Mouse (Mus musculus): Measurements from ENCODE around the gene S100a13. TPM values are rescaled to one million over a fixed set of nuclear protein-coding genes. Genes with fewer than 3 reads are reported as not detected.

S100a13 gene
- polyA plus RNA-seq, 1 experiment from 2014 or later = 21.4 TPM

DNA sequence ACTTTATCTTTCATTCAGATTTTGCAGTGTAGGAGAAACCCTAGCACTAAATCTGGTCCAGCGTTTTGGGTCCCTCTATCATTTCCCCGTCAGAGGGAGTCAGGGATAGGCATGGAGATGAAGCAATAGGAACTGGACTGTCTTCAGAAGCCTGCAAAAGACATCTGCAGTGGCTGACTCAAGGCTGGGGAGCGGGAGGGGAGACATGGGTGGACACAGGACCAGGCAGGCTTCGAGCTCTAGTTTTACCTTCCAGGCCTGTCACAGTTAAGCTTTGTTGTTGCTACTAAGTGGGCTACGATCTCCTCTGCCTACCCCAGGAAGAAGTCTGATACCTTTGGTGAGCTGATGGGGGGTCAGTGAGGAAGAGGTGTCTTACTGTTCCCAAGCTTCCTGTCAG is 2.0 kb upstream of the S100a13 start:
- no peak for DNase-seq (ENCODE audit: low spot score)
- Histone ChIP-seq H3K4me2 (no peak overlapping the region), H3K4me1 (replicated peaks; ENCODE audit: control insufficient read depth, insufficient read depth, low read length) (peaks cover 22% of the 10 kb centered on the region), H3K9me3 (ENCODE audit: control insufficient read depth, low read length) (no peaks in the 10 kb centered on the region), H3K9ac (ENCODE audit: low read depth, low read length) (no peak overlapping the region), H3K4me3 (ENCODE audit: low read depth, low read length) (no peak overlapping the region), H3K36me3 (ENCODE audit: control insufficient read depth, insufficient read depth, low read length) (no peaks in the 10 kb centered on the region; the same call in 1 of the 2 replicates), H3K27me3 (replicated peaks; ENCODE audit: control insufficient read depth, insufficient read depth, low read length) (no peaks in the 10 kb centered on the region), H3K27ac (ENCODE audit: low read depth, low read length) (no peak overlapping the region)
- WGBS = 80% methylated on average over 5 of the region's 5 CpGs
- ATAC-seq (replicated peaks; ENCODE audit: low FRiP score) = no peak

DNA sequence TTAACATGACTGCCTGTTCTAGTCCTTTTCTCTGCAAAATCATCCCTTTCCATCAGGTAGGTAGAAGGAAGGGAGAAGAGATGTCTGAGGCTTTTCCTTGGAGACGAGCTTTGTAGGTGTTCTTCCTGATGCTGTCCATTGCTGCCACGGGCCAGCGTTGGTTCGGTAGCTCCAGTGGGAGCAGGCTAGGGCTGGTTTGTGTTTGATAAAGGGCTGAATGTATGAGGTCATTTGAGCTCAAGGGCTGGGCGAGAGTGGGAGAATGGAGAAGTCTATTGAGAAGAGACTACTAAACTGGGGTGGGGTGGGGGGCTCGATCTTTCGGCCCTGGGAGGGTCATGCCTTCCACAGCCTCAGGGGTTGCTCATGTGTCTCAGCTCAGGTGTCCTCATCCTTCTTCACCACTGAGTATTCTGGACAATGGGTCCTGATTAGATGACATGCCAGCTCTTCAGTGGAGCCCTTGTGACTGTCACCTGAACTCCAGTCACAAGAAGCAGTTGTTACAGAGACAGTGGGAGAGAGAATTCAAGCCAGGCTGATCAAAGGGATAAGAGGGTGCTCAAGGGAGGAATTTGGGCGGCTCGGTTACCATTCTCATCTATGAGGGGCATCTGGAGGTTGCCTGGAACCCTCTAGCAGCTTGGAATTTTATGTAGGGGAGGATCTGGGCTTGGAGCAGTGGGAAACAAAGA is 1.1 kb upstream of the S100a13 start:
- Histone ChIP-seq H3K4me1 (replicated peaks; ENCODE audit: control insufficient read depth, insufficient read depth, low read length) (peaks cover 16% of the 10 kb centered on the region), H3K36me3 (ENCODE audit: control insufficient read depth, insufficient read depth, low read length) (no peaks in the 10 kb centered on the region), H3K9ac (ENCODE audit: low read depth, low read length) (no peak overlapping the region), H3K4me2 (no peak overlapping the region), H3K27ac (ENCODE audit: low read depth, low read length) (no peak overlapping the region), H3K27me3 (replicated peaks; ENCODE audit: control insufficient read depth, insufficient read depth, low read length) (no peaks in the 10 kb centered on the region), H3K9me3 (ENCODE audit: control insufficient read depth, low read length) (no peaks in the 10 kb centered on the region), H3K4me3 (ENCODE audit: low read depth, low read length) (no peak overlapping the region)
- 70% methylated on average over 9 of the region's 9 CpGs for WGBS
- ATAC-seq (replicated peaks; ENCODE audit: low FRiP score) = no peak
- DNase-seq (ENCODE audit: low spot score) = no peak

DNA sequence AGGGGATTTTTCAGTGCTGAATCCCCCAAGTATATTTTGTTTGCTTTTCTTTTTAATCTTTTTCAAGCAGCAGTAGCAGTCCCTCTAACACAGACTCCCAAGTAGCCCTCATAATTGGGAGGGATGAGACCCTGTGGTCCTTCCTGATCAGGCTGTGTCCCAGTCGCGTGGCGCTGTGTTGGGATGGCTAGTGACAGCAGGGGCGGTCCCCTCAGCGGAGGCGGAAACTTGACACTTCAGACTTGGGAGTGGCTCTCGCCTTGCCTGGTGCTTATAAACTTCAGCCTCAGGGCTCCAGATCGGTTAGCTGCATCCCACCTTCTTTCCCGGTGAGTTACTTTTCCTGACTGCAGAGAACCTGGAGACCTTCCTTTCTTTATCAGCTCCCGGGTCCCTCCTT is 456 bp downstream of the S100a13 start:
- H3K4me2 ChIP-seq = peak overlapping the region; percentile 87
- DNase-seq (ENCODE audit: low spot score) (peak; percentile 76), ATAC-seq (replicated peaks; ENCODE audit: low FRiP score) (peak; percentile 84)
- no peak overlapping the region for H3K27ac ChIP-seq (ENCODE audit: low read depth, low read length)
- H3K4me3 ChIP-seq (ENCODE audit: low read depth, low read length) = peak overlapping the region; percentile 46
- peak overlapping the region; percentile 62 for H3K9ac ChIP-seq (ENCODE audit: low read depth, low read length)
- WGBS = under 1% methylated on average over 10 of the region's 10 CpGs
- H3K36me3 ChIP-seq (ENCODE audit: control insufficient read depth, insufficient read depth, low read length) = no peaks in the 10 kb centered on the region
- H3K9me3 ChIP-seq (ENCODE audit: control insufficient read depth, low read length) = no peaks in the 10 kb centered on the region
- peaks cover 12% of the 10 kb centered on the region for H3K4me1 ChIP-seq (replicated peaks; ENCODE audit: control insufficient read depth, insufficient read depth, low read length)
- no peaks in the 10 kb centered on the region for H3K27me3 ChIP-seq (replicated peaks; ENCODE audit: control insufficient read depth, insufficient read depth, low read length)

DNA sequence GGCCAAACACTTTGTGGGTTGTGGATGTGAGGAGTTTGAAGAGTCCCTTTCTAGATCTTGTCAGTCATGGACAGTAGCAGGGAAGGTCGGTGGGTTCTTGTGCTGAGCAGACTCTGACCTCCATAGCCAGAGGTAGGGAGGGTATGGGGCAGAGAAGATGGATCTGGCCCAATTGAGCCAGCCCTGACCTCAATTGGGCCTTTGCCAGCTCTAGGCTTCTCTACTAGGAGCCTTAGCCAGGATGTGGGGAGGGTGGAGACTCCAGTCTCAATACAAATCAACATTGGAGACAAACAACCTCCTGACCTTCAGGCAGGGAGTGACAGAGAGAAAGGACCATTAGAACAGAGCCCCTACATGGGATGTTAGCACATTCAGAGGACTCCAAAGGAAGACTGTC is 1.0 kb downstream of the S100a13 start:
- H3K9ac ChIP-seq (ENCODE audit: low read depth, low read length) = peak overlapping the region; percentile 62
- H3K4me2 ChIP-seq = peak overlapping the region; percentile 87
- peaks cover 11% of the 10 kb centered on the region for H3K4me1 ChIP-seq (replicated peaks; ENCODE audit: control insufficient read depth, insufficient read depth, low read length)
- H3K9me3 ChIP-seq (ENCODE audit: control insufficient read depth, low read length) = no peaks in the 10 kb centered on the region
- DNase-seq (ENCODE audit: low spot score) = no peak
- no peaks in the 10 kb centered on the region for H3K27me3 ChIP-seq (replicated peaks; ENCODE audit: control insufficient read depth, insufficient read depth, low read length)
- peak overlapping the region; percentile 46 for H3K4me3 ChIP-seq (ENCODE audit: low read depth, low read length)
- H3K36me3 ChIP-seq (ENCODE audit: control insufficient read depth, insufficient read depth, low read length) = no peaks in the 10 kb centered on the region
- H3K27ac ChIP-seq (ENCODE audit: low read depth, low read length) = no peak overlapping the region
- ATAC-seq (replicated peaks; ENCODE audit: low FRiP score) = no peak
- WGBS = 30% methylated on average over 1 of the region's 1 CpGs

DNA sequence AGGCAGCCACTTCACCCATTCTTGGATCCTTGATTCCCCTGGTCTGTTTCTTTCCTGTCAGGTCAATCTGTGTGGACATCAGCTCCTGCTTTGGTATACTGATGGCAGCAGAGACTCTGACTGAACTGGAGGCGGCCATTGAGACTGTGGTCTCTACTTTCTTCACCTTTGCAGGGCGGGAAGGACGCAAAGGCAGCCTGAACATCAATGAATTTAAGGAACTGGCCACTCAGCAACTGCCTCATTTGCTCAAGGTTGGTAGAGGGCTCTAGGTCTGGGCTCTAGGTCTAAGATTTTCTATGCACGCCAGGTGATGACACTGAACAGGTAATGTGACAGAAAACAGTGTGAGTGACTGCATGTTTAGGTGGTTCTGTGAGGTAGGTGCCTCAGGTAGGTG is 1.6 kb downstream of the S100a13 start:
- Histone ChIP-seq H3K27me3 (replicated peaks; ENCODE audit: control insufficient read depth, insufficient read depth, low read length) (no peaks in the 10 kb centered on the region), H3K9ac (ENCODE audit: low read depth, low read length) (no peak overlapping the region), H3K27ac (ENCODE audit: low read depth, low read length) (no peak overlapping the region), H3K9me3 (ENCODE audit: control insufficient read depth, low read length) (no peaks in the 10 kb centered on the region), H3K4me3 (ENCODE audit: low read depth, low read length) (no peak overlapping the region), H3K4me1 (replicated peaks; ENCODE audit: control insufficient read depth, insufficient read depth, low read length) (peaks cover 11% of the 10 kb centered on the region), H3K4me2 (no peak overlapping the region; the same call in 1 of the 2 replicates), H3K36me3 (ENCODE audit: control insufficient read depth, insufficient read depth, low read length) (no peaks in the 10 kb centered on the region)
- WGBS = 91% methylated on average over 4 of the region's 4 CpGs
- ATAC-seq (replicated peaks; ENCODE audit: low FRiP score) = no peak
- DNase-seq (ENCODE audit: low spot score) = no peak

DNA sequence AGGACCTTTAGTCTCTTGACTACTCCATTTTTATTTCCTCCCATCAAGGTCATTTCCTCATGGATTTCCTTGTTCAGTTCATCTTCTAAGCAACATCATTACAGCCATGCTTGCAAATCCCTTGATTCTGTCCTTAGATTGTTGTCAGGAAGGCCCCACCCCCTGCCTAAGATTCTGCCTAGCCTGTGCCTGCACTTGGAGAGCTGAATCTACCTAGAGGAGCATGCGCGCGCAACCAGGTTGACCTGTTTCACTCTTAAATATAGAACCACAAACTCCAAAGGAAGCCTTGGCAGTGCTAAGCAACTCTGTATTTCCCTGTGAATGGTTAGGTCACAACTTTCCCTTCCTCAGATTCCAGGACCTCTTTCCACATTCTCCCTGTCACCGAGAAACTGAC is 3.5 kb downstream of the S100a13 start:
- Histone ChIP-seq H3K36me3 (ENCODE audit: control insufficient read depth, insufficient read depth, low read length) (no peaks in the 10 kb centered on the region), H3K9me3 (ENCODE audit: control insufficient read depth, low read length) (no peaks in the 10 kb centered on the region), H3K9ac (ENCODE audit: low read depth, low read length) (no peak overlapping the region), H3K4me2 (no peak overlapping the region), H3K4me1 (replicated peaks; ENCODE audit: control insufficient read depth, insufficient read depth, low read length) (peaks cover 11% of the 10 kb centered on the region), H3K4me3 (ENCODE audit: low read depth, low read length) (no peak overlapping the region), H3K27me3 (replicated peaks; ENCODE audit: control insufficient read depth, insufficient read depth, low read length) (no peaks in the 10 kb centered on the region), H3K27ac (ENCODE audit: low read depth, low read length) (no peak overlapping the region)
- ATAC-seq (replicated peaks; ENCODE audit: low FRiP score) (no peak), DNase-seq (ENCODE audit: low spot score) (no peak)
- WGBS = 84% methylated on average over 4 of the region's 4 CpGs

DNA sequence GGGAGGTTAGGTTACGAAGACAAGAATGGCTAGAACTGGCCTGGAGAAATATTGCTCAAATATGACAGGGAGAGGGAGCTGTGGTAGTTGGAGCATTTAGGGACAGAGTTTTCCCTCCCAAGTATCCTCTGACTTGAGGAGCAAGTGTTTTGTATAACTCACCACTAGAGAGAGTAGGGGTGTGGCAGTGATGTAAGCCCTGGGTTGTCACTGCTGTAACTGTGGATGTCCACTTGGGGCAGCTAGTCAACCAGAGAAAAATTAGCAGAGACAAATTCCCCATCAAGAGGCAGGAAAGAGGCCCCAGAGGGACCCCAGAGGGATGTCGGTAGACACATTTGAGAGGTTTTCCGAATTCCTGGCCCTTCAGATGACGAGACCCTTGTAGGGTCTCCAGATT is 11.2 kb downstream of the S100a13 start:
- H3K27ac ChIP-seq (ENCODE audit: low read depth, low read length) = no peak overlapping the region
- H3K9me3 ChIP-seq (ENCODE audit: control insufficient read depth, low read length) = no peaks in the 10 kb centered on the region
- no peaks in the 10 kb centered on the region for H3K36me3 ChIP-seq (ENCODE audit: control insufficient read depth, insufficient read depth, low read length)
- H3K27me3 ChIP-seq (replicated peaks; ENCODE audit: control insufficient read depth, insufficient read depth, low read length) = no peaks in the 10 kb centered on the region
- DNase-seq (ENCODE audit: low spot score) (peak; percentile 31), ATAC-seq (replicated peaks; ENCODE audit: low FRiP score) (peak; percentile 70; the same call in 1 of the 2 replicates)
- no peak overlapping the region for H3K9ac ChIP-seq (ENCODE audit: low read depth, low read length)
- no peak overlapping the region for H3K4me3 ChIP-seq (ENCODE audit: low read depth, low read length)
- H3K4me1 ChIP-seq (replicated peaks; ENCODE audit: control insufficient read depth, insufficient read depth, low read length) = no peaks in the 10 kb centered on the region
- 57% methylated on average over 4 of the region's 4 CpGs for WGBS
- no peak overlapping the region for H3K4me2 ChIP-seq

DNA sequence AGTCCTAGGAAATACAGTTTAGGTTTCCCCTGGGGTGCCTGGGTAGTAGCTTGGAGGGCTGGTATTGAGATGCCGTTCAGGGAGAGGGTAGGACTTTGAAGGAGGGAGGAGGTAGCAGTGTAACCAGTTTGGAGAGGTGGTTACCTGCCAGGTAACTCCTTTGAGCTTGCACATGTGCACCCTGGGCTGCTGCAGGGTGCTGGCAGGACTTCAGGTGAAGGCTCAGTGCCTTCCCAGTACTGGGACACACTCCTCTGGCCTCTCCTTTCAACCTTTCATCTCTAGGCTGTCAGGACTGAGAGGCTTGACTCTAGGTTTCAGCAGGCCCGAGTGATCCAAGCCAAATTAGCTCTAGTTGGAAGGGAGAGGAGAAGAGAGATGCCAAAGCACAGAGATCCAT is 11.8 kb downstream of the S100a13 start:
- Histone ChIP-seq H3K36me3 (ENCODE audit: control insufficient read depth, insufficient read depth, low read length) (no peaks in the 10 kb centered on the region), H3K9me3 (ENCODE audit: control insufficient read depth, low read length) (no peaks in the 10 kb centered on the region), H3K27ac (ENCODE audit: low read depth, low read length) (no peak overlapping the region), H3K27me3 (replicated peaks; ENCODE audit: control insufficient read depth, insufficient read depth, low read length) (no peaks in the 10 kb centered on the region), H3K9ac (ENCODE audit: low read depth, low read length) (no peak overlapping the region), H3K4me3 (ENCODE audit: low read depth, low read length) (no peak overlapping the region), H3K4me2 (no peak overlapping the region), H3K4me1 (replicated peaks; ENCODE audit: control insufficient read depth, insufficient read depth, low read length) (no peaks in the 10 kb centered on the region)
- DNase-seq (ENCODE audit: low spot score) = peak; percentile 26
- ATAC-seq (replicated peaks; ENCODE audit: low FRiP score) = no peak
- 70% methylated on average over 2 of the region's 2 CpGs for WGBS

DNA sequence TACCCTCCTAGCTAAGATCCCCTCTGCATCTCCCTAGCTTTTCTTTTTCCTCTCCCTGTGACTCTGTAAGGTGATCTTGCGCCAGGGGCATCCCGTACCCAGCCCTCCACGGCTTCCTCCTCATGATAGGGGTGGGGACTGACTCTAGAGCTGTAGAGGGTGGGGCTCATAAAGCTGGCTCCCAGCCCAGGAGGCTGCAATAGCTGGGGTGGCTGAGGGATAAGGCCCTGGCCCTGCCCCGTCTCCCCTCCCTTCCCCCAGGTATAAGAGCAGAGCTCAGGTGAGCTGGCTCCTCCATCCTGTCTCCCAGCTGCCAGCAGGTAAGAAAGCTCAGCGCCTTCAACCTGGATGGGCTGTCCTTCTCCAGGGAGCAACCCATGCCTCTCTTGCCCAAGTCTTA is 12.3 kb downstream of the S100a13 start, which contains the start of gene S100a14:
Gene S100a14 (plus strand): TSS at position 277 of the 400 bp plus-strand sequence.
- Histone ChIP-seq H3K9me3 (ENCODE audit: control insufficient read depth, low read length) (no peaks in the 10 kb centered on the region), H3K4me1 (replicated peaks; ENCODE audit: control insufficient read depth, insufficient read depth, low read length) (no peaks in the 10 kb centered on the region), H3K4me3 (ENCODE audit: low read depth, low read length) (no peak within 1 kb of the TSS), H3K27me3 (replicated peaks; ENCODE audit: control insufficient read depth, insufficient read depth, low read length) (no peaks in the 10 kb centered on the region), H3K9ac (ENCODE audit: low read depth, low read length) (no peak within 1 kb of the TSS), H3K4me2 (no peak within 1 kb of the TSS), H3K27ac (ENCODE audit: low read depth, low read length) (no peak within 1 kb of the TSS), H3K36me3 (ENCODE audit: control insufficient read depth, insufficient read depth, low read length) (no peaks in the 10 kb centered on the region)
- DNase-seq (ENCODE audit: low spot score) = no peak
- ATAC-seq (replicated peaks; ENCODE audit: low FRiP score) = no peak
- WGBS = 63% methylated on average over 5 of the region's 5 CpGs
